Mouse (Mus musculus) stomach, embryonic 16.5 days (tissue): ENCODE data around the gene Mroh2a. TPM values are rescaled to one million over a fixed set of nuclear protein-coding genes. Genes with fewer than 3 reads are reported as not detected.
A peak's percentile ranks its signal among the peaks of the same experiment; 100 is the strongest.

Source experiments
- ATAC-seq: fragments of 200-750 bp; cut with Nextera tagmentation; 2 replicates; pipeline ENCODE4 v1.8.0; 2017; ENCODE audit warnings: moderate number of reproducible peaks, moderate TSS enrichment; ENCODE audit not compliant: insufficient read depth, low FRiP score
- H3K27ac ChIP-seq: fragments of 300-500 bp; sonication (generic); 2 replicates; pipeline ENCODE4 v1.5.1; 2014; ENCODE audit warnings: low read length
- H3K27me3 ChIP-seq: fragments of 300-500 bp; sonication (generic); 2 replicates; pipeline ENCODE4 v1.6.1; 2014; ENCODE audit warnings: low read length, control low read depth, mixed read lengths; ENCODE audit not compliant: control insufficient read depth, insufficient read depth
- H3K36me3 ChIP-seq: fragments of 300-500 bp; sonication (generic); 2 replicates; pipeline ENCODE4 v1.6.1; 2014; ENCODE audit warnings: low read length; ENCODE audit not compliant: control insufficient read depth, insufficient read depth
- H3K4me1 ChIP-seq: fragments of 300-500 bp; sonication (generic); 2 replicates; pipeline ENCODE4 v1.6.1; 2014; ENCODE audit warnings: low read length, control low read depth, mixed read lengths; ENCODE audit not compliant: control insufficient read depth, insufficient read depth
- H3K4me2 ChIP-seq: fragments of 300-500 bp; sonication (generic); 2 replicates; pipeline ENCODE4 v1.6.1; 2014; ENCODE audit warnings: low read depth, low read length, mixed read lengths
- H3K4me3 ChIP-seq: fragments of 300-500 bp; sonication (generic); replicated peaks from 2 replicates; pipeline ENCODE4 v1.5.1; 2014; ENCODE audit warnings: mild to moderate bottlenecking, low read length
- H3K9ac ChIP-seq: fragments of 300-500 bp; sonication (generic); 2 replicates; pipeline ENCODE4 v1.6.1; 2014; ENCODE audit warnings: low read length
- H3K9me3 ChIP-seq: fragments of 300-500 bp; sonication (generic); replicated peaks from 2 replicates; pipeline ENCODE4 v1.6.1; 2016; ENCODE audit warnings: low read length, control low read depth; ENCODE audit not compliant: control insufficient read depth
- WGBS: fragments of 180-500 bp; shearing (Covaris S2); extraction: QIAGEN DNeasy Blood & Tissue Kit; methylation state at CpG from one replicate; pipeline ENCODE4 v1.1.7; 2014; 5-methylcytosine and 5-hydroxymethylcytosine counted together
- polyA plus RNA-seq: library from polyadenylated mRNA; unstranded; fragments of >200 nt; fragmentation: Nextera tagmentation; extraction: Ambion mirVana; gene quantifications from 2 replicates; pipeline ENCODE4 v1.2.1, GENCODE M21; 2015

Mroh2a gene
- polyA plus RNA-seq, 1 experiment from 2014 or later = 1.6 TPM

GRCm38 (mm10) chr1:88282301-88282700 lies 55.5 kb downstream of the Mroh2a start:
- Histone ChIP-seq H3K9me3 (0 out of 2 replicates have a peak, but pooled peaks cover 2% of the 10 kb centered on the region), H3K9ac (no peak overlapping the region), H3K36me3 (no peaks in the 10 kb centered on the region), H3K4me2 (no peak overlapping the region), H3K27me3 (no peaks in the 10 kb centered on the region), H3K4me1 (0 out of 2 replicates have a peak, but pooled peaks cover 10% of the 10 kb centered on the region), H3K27ac (no peak overlapping the region), H3K4me3 (no peak overlapping the region)
- 60% methylated on average over 3 of the region's 3 CpGs for WGBS
- ATAC-seq = no peak

GRCm38 (mm10) chr1:88283376-88284227 lies 56.8 kb downstream of the Mroh2a start:
- 0 out of 2 replicates have a peak, but pooled peaks cover 5% of the 10 kb centered on the region for H3K4me1 ChIP-seq
- 0 out of 2 replicates have a peak, but pooled peaks cover 3% of the 10 kb centered on the region for H3K9me3 ChIP-seq
- H3K27ac ChIP-seq = no peak overlapping the region
- H3K4me2 ChIP-seq = no peak overlapping the region
- 79% methylated on average over 15 of the region's 15 CpGs for whole genome bisulfite sequencing
- H3K9ac ChIP-seq = no peak overlapping the region
- H3K27me3 ChIP-seq = no peaks in the 10 kb centered on the region
- no peak overlapping the region for H3K4me3 ChIP-seq
- no peaks in the 10 kb centered on the region for H3K36me3 ChIP-seq
- ATAC-seq = no peak

GRCm38 (mm10) chr1:88284228-88284945 lies 57.6 kb downstream of the Mroh2a start:
- Histone ChIP-seq H3K9me3 (0 out of 2 replicates have a peak, but pooled peaks cover 3% of the 10 kb centered on the region), H3K36me3 (no peaks in the 10 kb centered on the region), H3K27ac (no peak overlapping the region), H3K4me3 (no peak overlapping the region), H3K4me1 (0 out of 2 replicates have a peak, but pooled peaks cover 1% of the 10 kb centered on the region), H3K27me3 (no peaks in the 10 kb centered on the region), H3K4me2 (no peak overlapping the region), H3K9ac (no peak overlapping the region)
- 61% methylated on average over 10 of the region's 10 CpGs for WGBS
- peak; percentile 12; the same call in 1 of the 2 replicates for ATAC-seq

- Histone ChIP-seq H3K4me2 (no peak overlapping the region), H3K36me3 (no peaks in the 10 kb centered on the region), H3K4me1 (no peaks in the 10 kb centered on the region), H3K27ac (no peak overlapping the region), H3K27me3 (no peaks in the 10 kb centered on the region), H3K9me3 (0 out of 2 replicates have a peak, but pooled peaks cover 3% of the 10 kb centered on the region), H3K4me3 (no peak overlapping the region), H3K9ac (no peak overlapping the region)
- 60% methylated on average over 7 of the region's 7 CpGs for WGBS
- peak; percentile 3 for ATAC-seq
These were observed 58.1 kb downstream of the Mroh2a start for GRCm38 (mm10) chr1:88284946-88285320.

GRCm38 (mm10) chr1:88285652-88286051 lies 58.9 kb downstream of the Mroh2a start:
- 0 out of 2 replicates have a peak, but pooled peaks cover 3% of the 10 kb centered on the region for H3K9me3 ChIP-seq
- ATAC-seq = no peak
- H3K4me3 ChIP-seq = no peak overlapping the region
- H3K36me3 ChIP-seq = no peaks in the 10 kb centered on the region
- no peak overlapping the region for H3K4me2 ChIP-seq
- no peaks in the 10 kb centered on the region for H3K27me3 ChIP-seq
- H3K27ac ChIP-seq = no peak overlapping the region
- no peak overlapping the region for H3K9ac ChIP-seq
- 60% methylated on average over 5 of the region's 5 CpGs for WGBS
- no peaks in the 10 kb centered on the region for H3K4me1 ChIP-seq

- Histone ChIP-seq H3K4me1 (no peaks in the 10 kb centered on the region), H3K4me3 (no peak overlapping the region), H3K36me3 (no peaks in the 10 kb centered on the region), H3K9ac (no peak overlapping the region), H3K27ac (no peak overlapping the region), H3K27me3 (no peaks in the 10 kb centered on the region), H3K4me2 (no peak overlapping the region), H3K9me3 (0 out of 2 replicates have a peak, but pooled peaks cover 3% of the 10 kb centered on the region)
- ATAC-seq = no peak
- WGBS = 80% methylated on average over 15 of the region's 15 CpGs
These were observed 59.5 kb downstream of the Mroh2a start for GRCm38 (mm10) chr1:88286136-88286845.

GRCm38 (mm10) chr1:88286887-88287696 lies 60.3 kb downstream of the Mroh2a start:
- Histone ChIP-seq H3K27me3 (no peaks in the 10 kb centered on the region), H3K4me2 (no peak overlapping the region), H3K4me3 (no peak overlapping the region), H3K27ac (no peak overlapping the region), H3K9ac (no peak overlapping the region), H3K9me3 (0 out of 2 replicates have a peak, but pooled peaks cover 3% of the 10 kb centered on the region), H3K4me1 (no peaks in the 10 kb centered on the region), H3K36me3 (no peaks in the 10 kb centered on the region)
- no peak for ATAC-seq
- WGBS = 71% methylated on average over 13 of the region's 13 CpGs

GRCm38 (mm10) chr1:88287697-88287980 lies 60.9 kb downstream of the Mroh2a start:
- H3K4me1 ChIP-seq = no peaks in the 10 kb centered on the region
- H3K4me2 ChIP-seq = no peak overlapping the region
- no peak overlapping the region for H3K27ac ChIP-seq
- 0 out of 2 replicates have a peak, but pooled peaks cover 3% of the 10 kb centered on the region for H3K9me3 ChIP-seq
- no peaks in the 10 kb centered on the region for H3K36me3 ChIP-seq
- H3K27me3 ChIP-seq = no peaks in the 10 kb centered on the region
- ATAC-seq = 0 out of 2 replicates have a peak, but pooled peaks have one; percentile 0
- no peak overlapping the region for H3K9ac ChIP-seq
- WGBS = 37% methylated on average over 5 of the region's 5 CpGs
- H3K4me3 ChIP-seq = no peak overlapping the region
